Mouse (Mus musculus): ENCODE measurements around the gene Slc36a2.

DNA sequence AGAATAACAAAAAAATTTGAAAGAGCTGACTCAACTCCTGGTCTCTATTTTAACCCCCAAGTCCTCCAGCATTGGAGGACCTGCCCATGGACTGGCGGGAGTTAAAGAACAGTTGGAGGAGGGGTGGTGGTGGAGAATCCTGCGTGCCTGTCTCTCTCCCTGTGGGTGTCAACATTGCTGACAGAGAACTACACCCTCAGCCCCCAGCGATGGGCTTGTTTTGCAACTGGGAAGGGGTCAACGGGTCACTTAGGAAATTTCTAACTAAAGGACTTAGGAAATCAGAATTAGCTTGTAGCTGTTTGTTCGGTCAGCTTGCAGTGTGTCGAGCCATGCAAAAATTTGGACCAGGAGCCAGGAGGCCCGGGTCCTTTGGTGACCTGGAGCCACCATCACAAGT lies 1.8 kb downstream of the Slc36a2 start:
- no peak for TF ChIP-seq POLR2A (IDR thresholded peaks at IDR 0.05; ENCODE audit: insufficient read depth, low read depth, low read length)
- TF ChIP-seq CTCF (IDR thresholded peaks at IDR 0.05; ENCODE audit: insufficient read depth, low read depth, low read length), result no peak
